In the genomic region with DNA sequence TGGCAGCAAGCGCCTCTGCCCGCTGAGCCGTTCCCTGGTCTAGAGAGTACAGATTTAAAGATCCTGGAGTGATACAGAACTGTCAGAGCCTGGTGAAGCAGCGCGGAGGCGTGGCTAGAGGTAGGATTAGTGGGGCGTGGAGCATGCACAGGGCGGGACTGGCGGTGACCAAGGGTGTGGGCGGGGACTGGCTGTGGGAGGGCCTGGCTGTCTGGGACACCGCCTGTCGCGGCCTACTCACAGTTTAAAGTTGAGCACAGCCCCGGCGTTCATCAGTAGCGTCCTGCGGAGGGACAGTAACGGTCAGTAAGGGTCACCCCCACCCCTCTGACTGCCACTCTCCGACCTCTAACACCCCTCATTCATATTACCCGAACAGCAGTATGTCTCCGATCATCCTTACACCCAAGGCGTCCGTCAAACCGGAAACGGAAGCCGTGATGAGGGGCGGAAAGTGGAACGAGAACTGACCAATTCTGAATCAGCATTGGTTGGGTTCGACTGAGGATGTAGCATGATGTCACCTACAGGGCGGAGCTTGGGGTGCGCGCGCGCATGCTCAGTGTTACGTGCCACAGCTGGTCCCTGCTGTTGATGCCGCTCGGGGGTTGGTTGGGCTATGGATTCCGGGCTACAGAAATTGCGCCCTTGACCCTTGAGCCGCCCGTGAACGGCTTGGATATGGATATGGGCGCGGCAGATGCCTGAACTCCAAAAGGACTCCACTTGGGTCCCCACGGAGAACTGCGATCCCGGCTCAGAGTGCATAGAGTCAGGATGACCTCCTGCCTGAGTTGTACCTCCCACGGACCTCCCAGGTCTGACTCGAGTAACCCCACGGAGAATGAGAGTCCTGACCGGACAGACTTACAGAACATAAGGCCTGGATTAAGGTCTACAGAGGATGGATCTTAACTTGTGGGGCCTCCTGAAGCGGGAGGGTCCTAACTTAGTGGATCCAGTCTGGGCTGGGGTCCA, we compare ENCODE assay signal across 8 mouse cellular contexts. TPM values are rescaled to one million over a fixed set of nuclear protein-coding genes. Genes with fewer than 3 reads are reported as not detected.
DNase-seq lines count a peak whose midpoint lies in the region; ATAC-seq and TF ChIP-seq lines count a peak whose summit lies in the region.

A gene (minus strand): TSS at position 456 of the 978 bp plus-strand sequence.

- H3ac ChIP-seq in C2C12 (ENCODE audit: control insufficient read depth, insufficient read length, low read depth), result peak within 1 kb of the TSS; percentile 75
- H3ac ChIP-seq in myocyte (ENCODE audit: control insufficient read depth, insufficient read length), result peak within 1 kb of the TSS; percentile 54

- H3K9me3 ChIP-seq in erythroblast, embryonic 14.5 days (ENCODE audit: control insufficient read depth, low read length), result no peaks in the 10 kb centered on the region
- H3K9me3 ChIP-seq in heart, embryonic 11.5 days (replicated peaks; ENCODE audit: control insufficient read depth, low read length), result no peaks in the 10 kb centered on the region
- no peaks in the 10 kb centered on the region for H3K9me3 ChIP-seq in kidney, embryonic 16.5 days (ENCODE audit: low read length)

- peak within 1 kb of the TSS; percentile 76 for H3K9ac ChIP-seq in heart, embryonic 11.5 days (ENCODE audit: low read depth, low read length)
- peak within 1 kb of the TSS; percentile 82 for H3K9ac ChIP-seq in kidney, embryonic 16.5 days (replicated peaks; ENCODE audit: low read length)
- H3K9ac ChIP-seq in liver, adult 2 months (ENCODE audit: low read depth, low read length), result peak within 1 kb of the TSS; percentile 80

- H3K4me1 ChIP-seq in erythroblast, embryonic 14.5 days (ENCODE audit: control insufficient read depth), result peaks cover 36% of the 10 kb centered on the region
- H3K4me1 ChIP-seq in heart, embryonic 11.5 days (ENCODE audit: control insufficient read depth, insufficient read depth, low read length), result peaks cover 12% of the 10 kb centered on the region
- peaks cover 27% of the 10 kb centered on the region for H3K4me1 ChIP-seq in kidney, embryonic 16.5 days (ENCODE audit: insufficient read depth, low read length)
- peaks cover 13% of the 10 kb centered on the region; the same call in 1 of the 2 replicates for H3K4me1 ChIP-seq in liver, adult 2 months (ENCODE audit: control insufficient read depth, insufficient read depth, low read length)

- H3K79me3 ChIP-seq in C2C12 (ENCODE audit: low read depth), result peaks cover 16% of the 10 kb centered on the region

- H3K4me2 ChIP-seq in heart, embryonic 11.5 days, result peak within 1 kb of the TSS; percentile 82
- peak within 1 kb of the TSS; percentile 87 for H3K4me2 ChIP-seq in kidney, embryonic 16.5 days (replicated peaks; ENCODE audit: low read depth, low read length)
- peak within 1 kb of the TSS; percentile 98 for H3K4me2 ChIP-seq in myocyte (ENCODE audit: low read depth)

- WGBS in heart, embryonic 11.5 days (ENCODE audit: insufficient replicate concordance), result under 1% methylated on average over 51 of the region's 52 CpGs
- under 1% methylated on average over 51 of the region's 52 CpGs for WGBS in kidney, embryonic 16.5 days
- under 1% methylated on average over 52 of the region's 52 CpGs for WGBS in liver, adult 2 months

- 0 out of 2 replicates have a peak, but pooled peaks have one; percentile 29 for TF ChIP-seq POLR2A in brain, embryonic 14.5 days (IDR thresholded peaks at IDR 0.05; ENCODE audit: borderline replicate concordance, extremely low read depth, insufficient read depth, insufficient read length, poor library complexity, severe bottlenecking)
- peak; percentile 61 for TF ChIP-seq POLR2A in liver, adult 2 months (IDR thresholded peaks at IDR 0.05; ENCODE audit: extremely low read depth, insufficient read depth, low read length)
- peak; percentile 90 for TF ChIP-seq POLR2A in myocyte (IDR thresholded peaks at IDR 0.05; ENCODE audit: insufficient read length, low read depth)

- TF ChIP-seq CTCF in C2C12 (IDR thresholded peaks at IDR 0.05; ENCODE audit: control insufficient read depth, insufficient read depth, insufficient read length), result no peak
- TF ChIP-seq CTCF in brain, embryonic 14.5 days (IDR thresholded peaks at IDR 0.05; ENCODE audit: borderline replicate concordance, extremely low read depth, insufficient read depth, insufficient read length), result no peak
- no peak for TF ChIP-seq CTCF in liver, adult 2 months (IDR thresholded peaks at IDR 0.05; ENCODE audit: low read depth, low read length)

- no peaks in the 10 kb centered on the region for H3K27me3 ChIP-seq in C2C12 (ENCODE audit: control insufficient read depth, insufficient read depth, insufficient read length)
- H3K27me3 ChIP-seq in erythroblast, embryonic 14.5 days (ENCODE audit: control insufficient read depth), result peaks cover 11% of the 10 kb centered on the region
- H3K27me3 ChIP-seq in heart, embryonic 11.5 days (ENCODE audit: control insufficient read depth, insufficient read depth, low read length), result no peaks in the 10 kb centered on the region
- no peaks in the 10 kb centered on the region for H3K27me3 ChIP-seq in kidney, embryonic 16.5 days (ENCODE audit: insufficient read depth, low read length)
- H3K27me3 ChIP-seq in liver, adult 2 months (ENCODE audit: control insufficient read depth, insufficient read depth, low read length), result no peaks in the 10 kb centered on the region
- H3K27me3 ChIP-seq in myocyte (ENCODE audit: control insufficient read depth, insufficient read depth, insufficient read length), result no peaks in the 10 kb centered on the region
- no peaks in the 10 kb centered on the region for H3K27me3 ChIP-seq in splenic B cell, adult 2 months (ENCODE audit: control insufficient read depth, insufficient read depth, low read length, poor library complexity, severe bottlenecking)

- H3K4me3 ChIP-seq in C2C12 (ENCODE audit: insufficient read depth, poor library complexity, severe bottlenecking) (peak within 1 kb of the TSS; percentile 52), myocyte (peak within 1 kb of the TSS; percentile 99)
- peak within 1 kb of the TSS; percentile 91 for H3K4me3 ChIP-seq in erythroblast, embryonic 14.5 days (replicated peaks)
- peak within 1 kb of the TSS; percentile 69 for H3K4me3 ChIP-seq in heart, embryonic 11.5 days (ENCODE audit: low read depth, low read length)
- H3K4me3 ChIP-seq in kidney, embryonic 16.5 days (ENCODE audit: low read length), result peak within 1 kb of the TSS; percentile 72
- peak within 1 kb of the TSS; percentile 63 for H3K4me3 ChIP-seq in liver, adult 2 months (ENCODE audit: insufficient read depth, low read depth, low read length)

- H3K36me3 ChIP-seq in C2C12 (ENCODE audit: control insufficient read depth, insufficient read depth) (peaks cover 30% of the 10 kb centered on the region), myocyte (ENCODE audit: control insufficient read depth, insufficient read depth) (peaks cover 14% of the 10 kb centered on the region)
- H3K36me3 ChIP-seq in erythroblast, embryonic 14.5 days (ENCODE audit: control insufficient read depth), result peaks cover 38% of the 10 kb centered on the region
- H3K36me3 ChIP-seq in heart, embryonic 11.5 days (ENCODE audit: control insufficient read depth, insufficient read depth, low read length), result peaks cover 26% of the 10 kb centered on the region
- peaks cover 34% of the 10 kb centered on the region for H3K36me3 ChIP-seq in kidney, embryonic 16.5 days (ENCODE audit: insufficient read depth, low read length)
- peaks cover 26% of the 10 kb centered on the region for H3K36me3 ChIP-seq in liver, adult 2 months (ENCODE audit: control insufficient read depth, insufficient read depth, low read length)
- peaks cover 9% of the 10 kb centered on the region; the same call in 1 of the 2 replicates for H3K36me3 ChIP-seq in splenic B cell, adult 2 months (ENCODE audit: control insufficient read depth, insufficient read depth, low read length, poor library complexity, severe bottlenecking)

- DNase-seq in brain, embryonic 14.5 days (ENCODE audit: low read depth), result peak; percentile 99
- peak; percentile 98 for DNase-seq in liver, adult 2 months (ENCODE audit: extremely low read depth, low read depth, low spot score)
- peak; percentile 99 for DNase-seq in splenic B cell, adult 2 months (ENCODE audit: low read depth, low spot score)

- peak within 1 kb of the TSS; percentile 87 for H3K27ac ChIP-seq in heart, embryonic 11.5 days (ENCODE audit: low read depth, low read length)
- H3K27ac ChIP-seq in kidney, embryonic 16.5 days (ENCODE audit: low read length), result peak within 1 kb of the TSS; percentile 97
- peak within 1 kb of the TSS; percentile 90 for H3K27ac ChIP-seq in liver, adult 2 months (replicated peaks; ENCODE audit: insufficient read depth, low read depth, low read length)

- H3K79me2 ChIP-seq in C2C12 (ENCODE audit: control insufficient read depth, insufficient read depth) (peaks cover 40% of the 10 kb centered on the region), myocyte (ENCODE audit: control insufficient read depth, insufficient read depth) (peaks cover 57% of the 10 kb centered on the region)
- peaks cover 4% of the 10 kb centered on the region; the same call in 1 of the 2 replicates for H3K79me2 ChIP-seq in liver, adult 2 months (ENCODE audit: control insufficient read depth, insufficient read depth, low read length)

- peak; percentile 97 for ATAC-seq in heart, embryonic 11.5 days (replicated peaks; ENCODE audit: insufficient number of reproducible peaks, low FRiP score, low TSS enrichment)
- peak; percentile 98 for ATAC-seq in kidney, embryonic 16.5 days (ENCODE audit: low FRiP score, low TSS enrichment)

TF ChIP-seq in C2C12, 6 proteins besides CTCF, POLR2A, EP300 and RAD21 (continues in another document):
- TF ChIP-seq USF1 (IDR thresholded peaks at IDR 0.05; ENCODE audit: low read depth) (no peak), MYOD1 (IDR thresholded peaks at IDR 0.05; ENCODE audit: control insufficient read depth, insufficient read length, low read depth) (no peak), CEBPB (IDR thresholded peaks at IDR 0.05; ENCODE audit: low read depth) (no peak), MAX (IDR thresholded peaks at IDR 0.05) (peak; percentile 54), MYOG (IDR thresholded peaks at IDR 0.05; ENCODE audit: control insufficient read depth, extremely low read depth, insufficient read length) (no peak)

TF ChIP-seq in myocyte, 11 proteins besides CTCF, POLR2A, EP300 and RAD21 (continues in another document):
- TF ChIP-seq MYOG (IDR thresholded peaks at IDR 0.05; ENCODE audit: control insufficient read depth in 1 of 3, insufficient read depth in 1 of 3, insufficient read length in 2 of 3, low read depth in 2 of 3) (peak; percentile 45 to 80 (median 75)), SRF (IDR thresholded peaks at IDR 0.05; ENCODE audit: control insufficient read depth, insufficient read length, low read depth) (peak; percentile 5), MYOD1 (IDR thresholded peaks at IDR 0.05; ENCODE audit: control insufficient read depth in 1 of 3, insufficient read length in 2 of 3, low read depth in 2 of 3) (peak in 2 of 3 experiments; percentile 53 to 76)

RNA-seq across cellular contexts. Expression of the gene that starts here (rescaled TPM):
- polyA plus RNA-seq in C2C12 (2012; fragmentation: generic; extraction: Trizol) (57.9 TPM), myocyte (2012; fragmentation: generic; extraction: Trizol) (74.3 TPM)
- polyA plus RNA-seq in brain, embryonic 14.5 days (2012; rRNA removed), result 82.4 and 87.4 TPM in 2 replicates
- polyA plus RNA-seq in erythroblast, embryonic 14.5 days (2012), result 0.66 and 0.97 TPM in 2 replicates
- polyA plus RNA-seq in heart, embryonic 11.5 days (2014; fragmentation: Nextera tagmentation; extraction: Ambion mirVana), result 101 and 114 TPM in 2 replicates
- polyA plus RNA-seq in kidney, embryonic 16.5 days (2015; fragmentation: Nextera tagmentation; extraction: Ambion mirVana), result 114 and 116 TPM in 2 replicates
- 32.4 and 33.4 TPM in 2 replicates for total RNA-seq in liver, adult 2 months (2014; rRNA removed)
- 22.6 and 26.0 TPM in 2 replicates for polyA plus RNA-seq in liver, adult 2 months (2012; rRNA removed)

Comparison
In these comparisons a context has a peak if more than half of its experiments do, and no peak if none do; other contexts are left out.
1. Peak in every context shown above with its lines: DNase-seq, ATAC-seq, H3K4me3 ChIP-seq and H3K27ac ChIP-seq.
2. RNA of the gene that starts here (polyA plus RNA-seq): 114 to 116 TPM in kidney, embryonic 16.5 days, 101 to 114 TPM in heart, embryonic 11.5 days, 82.4 to 87.4 TPM in brain, embryonic 14.5 days, 74.3 TPM in myocyte (single experiment), 57.9 TPM in C2C12 (single experiment) and 22.6 to 26.0 TPM in liver, adult 2 months; 0.66 to 0.97 TPM in erythroblast, embryonic 14.5 days; every median in the first group is over 10 times any median in the second.
3. POLR2A ChIP-seq: peak in every context shown above with its lines; median percentile 90 in myocyte; 61 in liver, adult 2 months; 29 in brain, embryonic 14.5 days.